Mouse (Mus musculus): ENCODE results near the gene Cdca8.

DNA sequence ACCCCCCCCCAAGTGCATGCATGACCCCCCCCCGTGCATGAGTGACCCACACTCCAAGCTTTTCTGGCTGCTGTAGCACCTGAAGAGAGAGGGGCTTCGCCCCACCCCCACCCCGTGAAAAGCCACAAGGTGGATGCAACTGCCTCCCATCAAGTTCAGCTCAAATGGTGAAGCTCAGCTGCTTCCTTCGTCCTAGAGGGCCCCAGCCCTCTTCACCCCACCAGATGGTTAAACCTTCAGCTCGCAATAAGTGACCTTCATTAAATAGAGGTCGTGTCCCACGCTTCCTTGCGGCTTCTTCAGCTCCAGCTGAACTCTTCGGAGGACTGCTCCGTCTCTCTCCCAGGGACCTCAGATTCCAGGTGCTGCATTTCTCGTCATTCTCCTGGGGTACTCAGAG is 58.5 kb downstream of the Cdca8 start, which contains the start of gene Epha10:
- TF ChIP-seq EP300 (IDR thresholded peaks at IDR 0.05; ENCODE audit: low read depth), result no peak
- TF ChIP-seq CTCF (IDR thresholded peaks at IDR 0.05; ENCODE audit: low read depth), result no peak

Data from heart, postnatal 0 days (tissue).